Mouse (Mus musculus): ENCODE results near the gene Acvr2a. TPM values are rescaled to one million over a fixed set of nuclear protein-coding genes. Genes with fewer than 3 reads are reported as not detected.
"Not testable (repeated sequence)": the region's sequence is repeated elsewhere in the genome, so short reads cannot be mapped to it uniquely, and the experiment has no call there.

Acvr2a gene
- total RNA-seq, 2 experiments from 2014 or later = 34.2 to 39.4 TPM

DNA sequence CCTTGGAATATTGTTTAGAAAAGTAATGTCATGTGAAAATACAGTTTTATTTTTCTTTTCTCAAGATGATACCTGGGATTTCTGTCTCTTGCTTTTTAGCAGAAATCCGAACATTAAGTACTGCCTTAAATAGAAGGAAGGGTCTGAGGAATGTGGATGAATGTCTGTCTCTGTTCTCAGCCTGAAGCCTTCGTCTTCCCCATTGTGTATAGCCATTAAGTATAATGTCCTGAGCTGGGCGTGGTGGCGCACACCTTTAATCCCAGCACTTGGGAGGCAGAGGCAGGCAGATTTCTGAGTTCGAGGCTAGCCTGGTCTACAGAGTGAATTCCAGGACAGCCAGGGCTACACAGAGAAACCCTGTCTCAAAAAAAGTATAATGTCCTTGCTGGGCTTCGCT is 51.7 kb downstream of the Acvr2a start:
- not testable (repeated sequence) for DNase-seq (ENCODE audit: low spot score in 2 of 2)

- DNase-seq (ENCODE audit: low spot score in 2 of 2) = no peak
Observed at GRCm38 (mm10) chr2:48868199-48868913, 54.4 kb downstream of the Acvr2a start.

DNA sequence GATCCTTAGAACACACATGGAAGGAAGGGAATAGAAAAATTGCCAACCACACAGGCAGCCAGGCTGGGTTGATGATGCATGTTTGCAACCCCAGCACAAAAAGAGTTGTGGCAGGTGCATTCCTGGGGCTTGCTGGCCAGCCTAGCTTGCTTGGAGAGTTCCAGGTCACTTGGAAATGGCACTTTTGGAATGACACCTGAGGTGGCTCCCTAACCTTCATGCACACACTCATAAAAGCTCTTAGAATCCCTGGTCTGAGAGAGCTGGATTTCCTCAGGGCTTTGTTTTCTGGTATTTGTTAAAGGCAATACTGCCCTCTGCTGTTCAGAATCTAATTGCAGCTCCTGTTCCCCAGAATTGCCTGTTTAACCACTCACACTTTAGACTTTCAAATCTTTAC is 72.0 kb downstream of the Acvr2a start:
- peak; percentile 51 to 87 for DNase-seq (ENCODE audit: low spot score in 2 of 2)

- no peak for DNase-seq (ENCODE audit: low spot score in 2 of 2)
Observed at GRCm38 (mm10) chr2:48895186-48895585, 81.3 kb downstream of the Acvr2a start.

DNA sequence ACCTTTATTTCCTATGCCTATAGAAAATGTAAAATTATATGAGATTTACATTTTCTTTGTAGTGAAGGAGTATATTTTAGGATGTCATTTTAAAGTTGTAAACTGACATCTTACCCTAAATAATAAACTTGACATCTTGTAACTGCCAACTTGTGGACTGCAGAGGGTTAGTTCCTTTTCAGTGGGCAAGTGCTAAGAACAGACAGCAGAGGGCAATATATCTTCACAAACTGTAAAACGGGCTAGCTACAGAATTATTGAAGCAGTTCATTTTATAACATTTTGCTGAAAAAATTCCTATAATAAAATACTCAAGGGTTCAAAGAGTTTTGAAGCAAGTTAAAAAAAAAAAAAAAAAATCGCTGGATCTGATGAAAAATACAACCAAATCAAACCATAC is 95.0 kb downstream of the Acvr2a start:
- peak in 1 of 2 experiments; percentile 41 for DNase-seq (ENCODE audit: low spot score in 2 of 2)

DNA sequence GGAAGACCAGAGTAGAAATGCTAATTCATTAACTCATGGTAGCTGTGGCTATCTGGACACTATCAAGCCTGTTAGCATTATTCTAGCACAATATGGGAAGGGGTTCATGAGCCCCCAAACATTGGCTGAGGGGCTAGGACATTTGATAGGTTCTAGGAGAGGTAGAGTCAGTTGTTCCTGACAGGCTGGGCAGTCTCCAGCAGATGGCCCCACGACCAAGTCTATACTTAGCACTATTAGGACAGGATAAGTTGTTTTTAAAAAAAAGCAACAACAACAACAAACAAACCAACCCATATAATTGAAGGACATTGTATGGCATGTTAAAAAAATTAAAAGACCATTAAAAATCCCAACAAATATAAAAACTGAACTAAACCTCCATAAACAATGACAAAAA is 100.3 kb downstream of the Acvr2a start:
- DNase-seq (ENCODE audit: low spot score in 2 of 2) = no peak

DNA sequence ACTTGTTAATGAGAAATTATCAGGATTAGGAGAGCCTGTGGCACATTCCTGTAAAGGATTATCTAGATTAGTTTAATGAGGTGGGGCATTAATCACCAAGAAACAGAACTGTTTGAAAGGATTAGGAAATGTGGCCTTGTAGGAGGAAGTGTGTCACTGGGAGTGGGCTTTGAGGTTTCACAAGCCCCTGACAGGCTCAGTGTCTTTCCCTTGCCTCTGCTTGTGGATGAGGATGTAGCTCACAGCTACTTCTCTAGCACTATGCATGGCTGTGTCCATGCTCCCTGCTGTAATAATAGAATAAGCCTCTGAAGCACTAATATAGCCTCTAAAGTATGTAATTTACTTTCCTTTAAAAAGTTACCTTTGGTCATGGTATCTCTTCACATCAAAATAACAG is 101.9 kb downstream of the Acvr2a start:
- DNase-seq (ENCODE audit: low spot score in 2 of 2) = no peak

GRCm38 (mm10) chr2:48935058-48935457 is 121.1 kb downstream of the Acvr2a start:
- DNase-seq (ENCODE audit: low spot score in 2 of 2) = no peak

DNA sequence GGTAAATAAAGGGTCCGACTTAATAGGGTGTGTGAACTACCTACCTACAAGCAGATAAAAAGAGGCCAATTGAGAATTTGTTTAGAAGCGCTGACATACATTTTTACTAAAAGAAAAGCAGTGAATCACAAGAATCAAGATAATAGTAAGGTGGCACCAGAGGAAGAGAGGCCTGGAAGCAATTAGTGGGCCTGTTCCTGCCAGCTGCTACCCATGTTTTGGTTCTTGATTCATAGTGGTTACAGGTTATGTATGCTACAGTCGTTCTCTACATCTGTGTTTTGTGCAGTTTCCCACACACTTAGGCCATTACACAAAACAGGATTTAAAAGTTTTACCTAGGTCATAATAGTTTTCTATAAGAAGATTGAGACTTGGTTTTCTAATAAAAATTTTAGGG is 133.9 kb downstream of the Acvr2a start:
- DNase-seq (ENCODE audit: low spot score in 2 of 2) = no peak

GRCm38 (mm10) chr2:48948841-48949584 is 135.1 kb downstream of the Acvr2a start, which contains the start of gene Mbd5:
Gene Mbd5, plus strand, starts transcription at chr2:48949508.
- peak; percentile 95 to 99 for DNase-seq (ENCODE audit: low spot score in 2 of 2)

DNA sequence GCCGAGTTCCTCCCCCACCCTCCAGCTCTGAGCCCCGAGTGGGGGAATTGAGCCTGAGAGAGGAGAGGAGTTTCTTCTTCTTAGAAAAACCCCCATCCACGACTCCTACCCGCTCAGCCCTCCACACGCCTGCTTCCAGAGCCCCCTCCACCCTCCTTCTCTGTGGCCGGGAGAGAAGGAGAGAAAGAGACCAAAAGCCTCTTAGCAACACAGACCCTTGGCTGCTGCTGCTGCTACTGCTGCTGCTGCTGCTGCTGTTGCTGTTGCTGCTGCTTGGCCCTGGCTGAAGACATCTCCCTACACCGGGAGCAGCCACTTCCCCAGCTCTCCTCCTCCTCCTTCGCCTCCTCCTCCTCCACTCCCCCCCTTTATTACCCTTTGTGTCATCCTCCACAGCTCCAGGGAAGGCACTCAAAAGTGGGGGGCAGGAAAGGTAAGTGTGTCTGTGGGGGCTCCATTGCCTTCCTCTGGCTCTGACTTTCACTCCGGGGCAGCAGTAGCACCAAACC is 135.9 kb downstream of the Acvr2a start:
- no peak for DNase-seq (ENCODE audit: low spot score in 2 of 2)

- no peak for DNase-seq (ENCODE audit: low spot score in 2 of 2)
Observed at GRCm38 (mm10) chr2:48950252-48950315, 136.2 kb downstream of the Acvr2a start, which contains the start of gene Orc4. Gene Orc4, minus strand, starts transcription at chr2:48950277.

GRCm38 (mm10) chr2:48950316-48950880 is 136.5 kb downstream of the Acvr2a start:
- peak; percentile 4 to 10 for DNase-seq (ENCODE audit: low spot score in 2 of 2)

Other genes starting within 250 kb of the Acvr2a start
- gene Mbd5, start 135.4 kb downstream of the Acvr2a start, total RNA-seq (2021) = 100 to 1,000 TPM in 1 of 2 experiments, 10 to 100 TPM in 1; 99.6 to 114 TPM
- 10 to 100 TPM; 63.2 to 68.1 TPM for gene Orc4, start 136.2 kb downstream of the Acvr2a start, total RNA-seq (2021)